Mouse (Mus musculus) heart, embryonic 10.5 days (tissue): ENCODE results near the gene Gucy1b1. TPM values are rescaled to one million over a fixed set of nuclear protein-coding genes. Genes with fewer than 3 reads are reported as not detected.

ENCODE experiments used
- DNase-seq: peaks from one replicate; pipeline ENCODE4 v3.0.0-alpha.2; 2017; ENCODE audit warnings: low spot score
- H3K27ac ChIP-seq: fragments of 300-500 bp; sonication (generic); 2 replicates; pipeline ENCODE4 v1.5.1; 2016; ENCODE audit warnings: mild to moderate bottlenecking
- H3K27me3 ChIP-seq: fragments of 300-500 bp; sonication (generic); 2 replicates; pipeline ENCODE4 v1.6.1; 2016; ENCODE audit warnings: mild to moderate bottlenecking; ENCODE audit not compliant: poor library complexity, insufficient read depth, severe bottlenecking
- H3K36me3 ChIP-seq: fragments of 300-500 bp; sonication (generic); 2 replicates; pipeline ENCODE4 v1.6.1; 2016; ENCODE audit warnings: mild to moderate bottlenecking, moderate library complexity
- H3K4me1 ChIP-seq: fragments of 300-500 bp; sonication (generic); 2 replicates; pipeline ENCODE4 v1.6.1; 2016; ENCODE audit warnings: mild to moderate bottlenecking
- H3K4me3 ChIP-seq: fragments of 300-500 bp; sonication (generic); 2 replicates; pipeline ENCODE4 v1.5.1; 2016; ENCODE audit warnings: mild to moderate bottlenecking, moderate library complexity
- H3K9me3 ChIP-seq: fragments of 300-500 bp; sonication (generic); 2 replicates; pipeline ENCODE4 v1.6.1; 2016; ENCODE audit warnings: mild to moderate bottlenecking, moderate library complexity
- WGBS: fragments of 180-500 bp; shearing (Covaris S2); methylation state at CpG from one replicate; pipeline ENCODE4 v1.1.7; 2016; 5-methylcytosine and 5-hydroxymethylcytosine counted together
- polyA plus RNA-seq: library from polyadenylated mRNA; unstranded; fragments of >200 nt; fragmentation: Nextera tagmentation; extraction: Ambion mirVana; gene quantifications from 2 replicates; pipeline ENCODE4 v1.2.1, GENCODE M21; 2016

Gucy1b1 gene
- polyA plus RNA-seq, 1 experiment from 2014 or later, result 32.6 TPM

DNA sequence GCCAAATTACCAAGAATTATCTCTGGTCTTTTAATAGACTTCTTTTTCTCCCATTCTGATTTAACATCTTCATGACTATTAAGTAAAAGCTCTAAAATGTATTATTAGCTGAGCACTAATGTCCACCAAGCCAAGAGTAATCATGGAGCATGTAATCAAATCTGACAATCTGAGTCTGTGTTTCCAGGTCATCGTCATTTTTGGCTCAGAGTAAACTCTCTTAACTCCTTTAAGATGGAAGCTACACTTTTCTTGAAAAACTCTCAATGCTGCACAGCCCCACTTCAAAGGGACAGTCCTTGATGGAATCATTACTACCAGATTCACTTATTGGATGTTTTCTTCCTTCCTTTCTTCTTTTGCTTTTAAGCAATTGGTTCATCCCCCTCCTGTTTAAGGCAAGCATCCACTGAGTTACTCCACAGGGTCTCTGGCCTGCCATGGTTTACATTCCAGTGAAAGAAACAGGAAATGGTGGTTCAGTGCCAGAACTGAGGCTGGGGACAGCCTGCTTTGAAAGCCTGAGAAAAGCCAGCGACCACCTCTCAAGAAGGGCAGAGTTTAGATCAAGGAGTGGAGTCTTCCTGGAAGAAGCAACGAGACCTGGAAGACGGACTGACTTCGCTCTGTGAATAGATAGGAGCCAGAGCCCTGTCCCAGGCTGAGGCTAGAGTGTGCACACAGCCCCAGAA is 20.1 kb downstream of the Gucy1b1 start:
- DNase-seq, result no peak

DNA sequence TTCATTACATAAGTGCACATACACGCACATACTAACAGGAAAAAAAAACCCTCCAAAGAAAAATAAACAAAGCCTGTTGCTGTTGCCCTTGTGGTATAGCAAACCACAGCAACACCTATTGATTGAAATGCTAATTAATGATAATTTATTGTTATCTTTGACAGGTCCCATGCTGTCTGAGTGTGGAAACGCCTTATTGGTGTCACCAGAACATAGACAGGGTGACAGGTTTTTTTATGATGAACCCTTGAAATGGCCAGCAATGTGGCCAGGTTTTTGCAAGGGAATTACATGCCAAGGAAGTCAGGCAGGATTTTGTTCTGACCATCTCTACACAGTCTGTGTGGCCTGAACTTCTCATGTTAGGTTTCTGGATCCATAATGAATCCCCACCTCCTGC is 22.5 kb downstream of the Gucy1b1 start:
- Histone ChIP-seq H3K27ac (no peak overlapping the region), H3K27me3 (no peaks in the 10 kb centered on the region), H3K9me3 (no peaks in the 10 kb centered on the region), H3K4me3 (no peak overlapping the region), H3K4me1 (peaks cover 11% of the 10 kb centered on the region), H3K36me3 (no peaks in the 10 kb centered on the region)
- WGBS, result 61% methylated on average over 2 of the region's 2 CpGs
- DNase-seq, result no peak

More for the DNA sequence above, 20.1 kb downstream of the Gucy1b1 start:
- no peaks in the 10 kb centered on the region for H3K9me3 ChIP-seq
- H3K4me1 ChIP-seq, result peaks cover 19% of the 10 kb centered on the region
- no peak overlapping the region for H3K4me3 ChIP-seq
- 26% methylated on average over 5 of the region's 5 CpGs for WGBS
- peak overlapping the region; percentile 67 for H3K27ac ChIP-seq
- peaks cover 4% of the 10 kb centered on the region; the same call in 1 of the 2 replicates for H3K36me3 ChIP-seq
- H3K27me3 ChIP-seq, result no peaks in the 10 kb centered on the region

DNA sequence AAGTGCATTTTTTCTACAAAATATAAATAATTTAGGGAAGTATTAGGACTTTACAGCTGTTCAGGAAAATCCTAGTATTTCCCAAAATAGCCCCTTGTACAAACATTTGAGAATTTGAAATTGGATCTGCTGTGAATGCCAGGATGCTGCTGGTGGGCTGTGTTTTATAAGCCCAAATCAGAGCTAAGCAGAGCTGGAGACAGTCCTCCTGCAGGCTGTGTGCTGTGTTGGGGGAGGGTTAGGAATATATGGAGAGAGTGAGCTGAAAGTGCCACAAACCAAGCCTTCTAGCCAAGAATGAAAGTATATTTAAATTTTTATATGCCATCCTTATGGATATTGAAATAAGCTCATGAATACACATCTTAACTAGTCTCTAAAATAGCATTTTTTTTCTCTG is 23.0 kb downstream of the Gucy1b1 start:
- Histone ChIP-seq H3K9me3 (no peaks in the 10 kb centered on the region), H3K36me3 (0 out of 2 replicates have a peak, but pooled peaks cover under 1% of the 10 kb centered on the region), H3K4me3 (no peak overlapping the region), H3K27ac (no peak overlapping the region), H3K27me3 (no peaks in the 10 kb centered on the region), H3K4me1 (peaks cover 11% of the 10 kb centered on the region)
- DNase-seq, result no peak

DNA sequence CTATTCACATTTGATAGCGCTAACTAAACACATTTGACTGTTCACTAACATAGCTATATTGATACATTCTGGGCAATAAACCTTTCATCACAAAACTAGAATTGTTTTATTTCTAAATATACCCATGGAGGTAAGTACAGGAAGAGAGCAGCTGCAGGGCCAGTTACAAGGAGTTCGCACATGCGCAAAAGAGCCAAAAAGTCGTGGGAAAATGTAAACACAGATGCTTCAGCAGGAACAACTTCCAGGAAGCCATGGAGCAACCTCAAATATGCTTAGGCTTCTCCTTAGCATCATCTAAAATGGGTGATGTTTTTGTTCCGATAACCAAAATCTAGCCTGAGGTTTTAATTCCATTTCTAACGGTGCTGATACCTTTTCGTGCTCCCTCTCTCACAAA is 25.8 kb downstream of the Gucy1b1 start:
- Histone ChIP-seq H3K4me3 (no peak overlapping the region), H3K36me3 (peaks cover 20% of the 10 kb centered on the region), H3K27ac (no peak overlapping the region), H3K27me3 (no peaks in the 10 kb centered on the region), H3K9me3 (no peaks in the 10 kb centered on the region), H3K4me1 (peaks cover 3% of the 10 kb centered on the region; the same call in 1 of the 2 replicates)
- no peak for DNase-seq
- 63% methylated on average over 7 of the region's 7 CpGs for WGBS

DNA sequence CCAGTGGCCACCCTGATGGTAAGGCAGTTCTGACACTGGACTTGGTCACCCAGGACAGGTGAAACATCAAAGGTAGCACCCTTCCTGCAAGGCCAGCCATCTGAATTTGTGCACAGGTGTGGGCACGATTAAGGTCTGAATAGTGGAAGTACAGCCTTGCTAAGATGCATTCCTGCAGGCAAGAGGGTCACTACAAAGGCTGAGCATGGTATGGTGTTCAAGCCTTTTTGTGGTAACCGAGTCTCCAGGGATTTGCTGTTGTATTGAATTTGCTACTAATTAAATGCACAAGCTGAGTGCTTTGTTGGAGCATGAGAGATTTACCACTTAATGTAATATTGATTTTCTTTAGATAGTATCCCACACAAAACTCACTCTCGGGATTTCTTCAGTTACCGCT is 26.4 kb downstream of the Gucy1b1 start:
- Histone ChIP-seq H3K27me3 (no peaks in the 10 kb centered on the region), H3K9me3 (no peaks in the 10 kb centered on the region), H3K36me3 (peaks cover 25% of the 10 kb centered on the region), H3K4me3 (no peak overlapping the region), H3K27ac (no peak overlapping the region), H3K4me1 (peaks cover 3% of the 10 kb centered on the region; the same call in 1 of the 2 replicates)
- no peak for DNase-seq
- WGBS, result 77% methylated on average over 4 of the region's 4 CpGs

DNA sequence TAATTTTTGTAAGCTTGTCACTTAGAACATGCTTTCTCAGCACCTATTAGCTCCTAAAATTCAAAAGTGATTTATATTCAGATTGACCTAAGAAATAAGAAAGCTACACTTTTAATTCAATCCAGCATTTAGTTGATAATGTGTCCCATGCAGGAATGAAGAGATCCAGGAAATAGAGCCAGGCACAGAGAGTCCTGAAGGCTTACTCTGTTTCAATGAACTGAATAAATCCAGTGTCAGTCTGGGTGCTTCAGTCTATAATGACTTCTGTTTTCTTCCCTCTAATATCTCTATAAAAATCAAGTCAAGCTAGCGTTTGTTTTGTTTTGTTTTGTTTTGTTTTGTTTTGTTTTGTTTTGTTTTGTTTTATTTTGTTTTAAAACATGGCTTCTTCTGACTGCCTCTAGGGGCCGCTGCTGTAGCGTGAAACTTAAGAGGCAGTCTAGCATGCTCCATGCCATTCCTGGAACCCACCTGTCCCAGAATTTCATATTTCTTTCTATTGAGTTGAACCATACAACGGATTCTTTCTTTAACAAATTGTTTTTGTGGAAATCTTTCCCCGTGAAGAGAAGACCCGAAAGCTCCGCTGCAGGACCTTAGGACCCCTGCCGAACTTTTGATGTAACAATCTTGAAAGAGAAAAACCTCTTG is 27.3 kb downstream of the Gucy1b1 start:
- peaks cover 3% of the 10 kb centered on the region; the same call in 1 of the 2 replicates for H3K4me1 ChIP-seq
- no peaks in the 10 kb centered on the region for H3K9me3 ChIP-seq
- no peak overlapping the region for H3K27ac ChIP-seq
- 33% methylated on average over 8 of the region's 8 CpGs for WGBS
- no peak overlapping the region for H3K4me3 ChIP-seq
- DNase-seq, result no peak
- H3K36me3 ChIP-seq, result peaks cover 25% of the 10 kb centered on the region
- no peaks in the 10 kb centered on the region for H3K27me3 ChIP-seq

DNA sequence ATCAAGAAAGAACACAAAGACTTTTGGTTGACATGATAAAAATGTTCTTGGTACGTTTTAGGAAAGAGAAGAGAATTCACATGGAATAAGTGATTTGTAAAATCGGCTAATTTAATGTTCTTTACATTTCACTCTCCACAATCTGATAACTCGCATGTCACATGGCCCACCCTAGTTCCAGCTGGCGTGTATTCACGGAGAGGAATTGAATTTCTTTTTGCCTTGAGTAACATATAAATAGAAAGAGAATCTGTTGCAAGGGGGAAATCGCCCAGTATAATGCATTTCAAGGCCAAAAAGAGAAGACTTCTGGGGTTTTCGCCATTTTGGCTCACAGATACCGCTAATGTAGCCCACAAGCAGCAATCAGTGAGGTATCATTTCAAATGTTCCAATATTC is 28.4 kb downstream of the Gucy1b1 start:
- peaks cover 25% of the 10 kb centered on the region for H3K36me3 ChIP-seq
- no peak overlapping the region for H3K27ac ChIP-seq
- no peaks in the 10 kb centered on the region for H3K4me1 ChIP-seq
- DNase-seq, result no peak
- no peaks in the 10 kb centered on the region for H3K9me3 ChIP-seq
- no peaks in the 10 kb centered on the region for H3K27me3 ChIP-seq
- WGBS, result 87% methylated on average over 8 of the region's 8 CpGs
- H3K4me3 ChIP-seq, result no peak overlapping the region

DNA sequence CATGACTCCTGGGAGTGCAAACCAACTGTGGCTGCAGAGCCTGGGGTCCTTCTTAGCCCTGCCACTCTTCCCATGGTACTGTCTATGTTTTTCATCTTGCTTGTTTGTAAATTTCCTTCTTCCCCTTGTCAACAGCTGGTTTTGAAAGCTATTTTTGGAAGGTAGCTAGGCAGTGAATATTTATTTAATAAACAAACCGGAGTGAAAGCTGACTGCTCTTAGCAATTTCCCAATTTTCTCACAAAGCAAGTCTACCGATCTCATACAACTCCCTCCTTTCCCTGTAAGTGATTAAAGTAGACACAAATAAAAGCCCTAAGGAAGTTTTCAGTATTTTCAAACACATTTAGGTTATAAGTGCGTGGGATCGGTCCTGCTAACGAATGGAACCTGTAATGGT is 29.6 kb downstream of the Gucy1b1 start:
- Histone ChIP-seq H3K27me3 (no peaks in the 10 kb centered on the region), H3K27ac (no peak overlapping the region), H3K4me1 (no peaks in the 10 kb centered on the region), H3K9me3 (no peaks in the 10 kb centered on the region), H3K4me3 (no peak overlapping the region), H3K36me3 (peaks cover 29% of the 10 kb centered on the region)
- DNase-seq, result no peak
- WGBS, result 88% methylated on average over 5 of the region's 5 CpGs

DNA sequence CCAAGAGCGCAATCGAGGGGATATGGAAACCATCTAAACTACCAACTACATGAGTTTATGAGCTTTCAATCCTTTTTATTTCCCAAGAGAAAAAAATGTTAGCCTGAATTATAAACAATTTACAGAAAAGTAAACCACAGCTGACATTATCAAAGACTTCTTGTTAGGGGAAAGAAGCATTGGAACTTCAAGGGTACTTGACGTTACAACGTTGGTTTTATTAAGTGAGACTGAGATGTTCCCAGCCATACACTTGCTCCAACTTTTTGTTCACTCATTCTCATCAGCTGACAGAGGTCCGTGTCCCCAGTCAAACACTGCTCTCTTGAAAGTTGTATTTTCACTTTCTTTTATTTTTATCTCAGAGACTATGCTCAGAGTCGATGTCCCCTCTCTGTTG is 30.8 kb downstream of the Gucy1b1 start:
- Histone ChIP-seq H3K27ac (no peak overlapping the region), H3K9me3 (no peaks in the 10 kb centered on the region), H3K36me3 (peaks cover 39% of the 10 kb centered on the region), H3K27me3 (no peaks in the 10 kb centered on the region), H3K4me1 (no peaks in the 10 kb centered on the region), H3K4me3 (no peak overlapping the region)
- WGBS, result 85% methylated on average over 6 of the region's 6 CpGs
- DNase-seq, result no peak

DNA sequence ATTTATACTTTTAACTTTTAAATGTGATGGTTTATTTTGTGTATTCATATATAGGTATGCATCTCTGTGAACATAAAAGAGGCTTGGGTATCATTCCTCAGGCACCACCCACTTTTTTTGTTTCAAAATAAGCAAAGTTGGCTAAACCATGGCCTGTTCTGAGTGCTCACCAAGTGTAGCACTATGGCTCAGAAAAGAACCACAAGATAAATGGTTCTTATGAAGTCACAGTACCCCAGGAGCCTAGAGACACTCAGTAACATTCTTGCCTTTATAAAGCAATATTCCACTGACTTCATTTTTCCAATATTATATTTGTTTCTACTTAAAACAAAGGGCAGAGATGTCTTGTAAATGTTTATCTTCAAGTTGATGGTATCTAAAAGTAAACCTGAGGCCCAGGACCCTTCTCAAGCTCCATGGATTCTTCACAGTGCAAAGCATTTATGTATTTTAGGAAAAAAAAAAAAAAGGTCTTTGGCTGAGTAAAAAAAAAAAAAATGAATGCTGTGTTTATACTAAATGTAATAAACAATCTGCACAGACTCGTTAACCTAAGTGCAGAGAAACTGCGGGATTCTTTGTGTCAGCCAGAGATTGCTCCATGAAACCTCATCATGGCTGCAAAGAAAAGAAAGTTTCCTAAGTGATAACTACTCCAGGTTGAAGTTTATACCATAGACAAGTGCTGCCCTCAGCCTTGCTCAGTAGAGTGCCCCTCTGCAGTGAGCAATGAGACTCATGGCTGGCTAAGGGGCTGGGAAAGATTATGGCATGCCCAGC is 38.0 kb downstream of the Gucy1b1 start:
- H3K4me1 ChIP-seq, result no peaks in the 10 kb centered on the region
- H3K4me3 ChIP-seq, result no peak overlapping the region
- H3K9me3 ChIP-seq, result no peaks in the 10 kb centered on the region
- no peaks in the 10 kb centered on the region for H3K27me3 ChIP-seq
- no peak overlapping the region for H3K27ac ChIP-seq
- WGBS, result 83% methylated on average over 2 of the region's 2 CpGs
- DNase-seq, result no peak
- peaks cover 46% of the 10 kb centered on the region for H3K36me3 ChIP-seq

DNA sequence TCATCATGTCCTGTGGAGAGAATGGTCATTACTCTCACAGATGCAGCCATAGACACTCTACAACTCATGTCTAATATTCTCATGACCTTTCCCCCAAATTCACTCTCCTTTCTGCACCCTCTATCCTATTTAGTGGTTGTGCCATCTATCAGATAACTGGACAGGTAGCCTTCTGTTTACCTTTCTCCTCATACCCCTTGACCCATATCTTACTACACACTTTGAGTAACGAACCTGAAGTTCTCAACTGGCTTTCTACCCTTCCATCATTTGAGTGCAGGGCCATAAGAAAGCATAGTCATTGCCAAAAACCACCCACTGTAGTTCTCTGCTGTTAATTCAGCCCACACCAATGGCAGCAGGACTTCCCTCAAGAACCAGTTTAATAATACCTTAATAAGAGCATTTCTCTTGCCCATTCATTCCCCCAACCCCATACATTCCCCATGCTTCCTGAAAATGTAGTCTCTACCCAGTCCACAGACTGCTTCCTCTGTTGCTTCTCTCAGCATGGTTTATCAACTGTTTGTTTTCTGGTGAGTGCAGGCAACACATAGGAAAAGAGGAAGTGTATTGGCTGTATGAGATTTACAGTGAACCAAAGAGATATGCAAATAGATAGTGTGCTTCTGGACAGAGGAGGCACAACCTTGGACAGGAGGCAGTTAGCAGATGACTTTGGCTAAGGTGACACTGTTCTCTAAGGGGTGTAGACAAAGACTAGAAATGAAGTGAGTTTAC is 44.3 kb downstream of the Gucy1b1 start:
- Histone ChIP-seq H3K4me3 (no peak overlapping the region), H3K36me3 (peaks cover 8% of the 10 kb centered on the region; the same call in 1 of the 2 replicates), H3K4me1 (no peaks in the 10 kb centered on the region), H3K9me3 (no peaks in the 10 kb centered on the region), H3K27me3 (no peaks in the 10 kb centered on the region), H3K27ac (no peak overlapping the region)
- no peak for DNase-seq
- WGBS, result 81% methylated on average over 1 of the region's 1 CpGs

DNA sequence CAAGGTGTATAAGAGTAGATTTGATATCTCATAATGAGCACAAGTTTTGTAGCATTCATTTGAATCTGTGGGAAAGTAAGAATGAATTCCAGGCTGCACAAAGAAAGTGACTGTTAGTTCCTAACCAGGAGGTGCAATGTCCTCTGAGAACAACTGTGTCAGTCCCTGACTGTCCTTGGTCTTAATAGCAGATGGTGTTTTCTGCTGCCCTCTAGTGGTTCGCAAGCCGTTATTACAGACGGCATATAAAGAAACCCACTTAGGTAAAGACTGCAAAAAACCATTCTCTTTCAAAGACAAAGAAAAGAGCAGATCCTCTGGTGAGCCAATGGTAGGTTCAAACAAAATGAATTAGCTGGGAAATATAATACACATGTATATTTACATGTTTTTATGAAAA is 45.3 kb downstream of the Gucy1b1 start:
- no peak overlapping the region for H3K4me3 ChIP-seq
- H3K27me3 ChIP-seq, result no peaks in the 10 kb centered on the region
- H3K9me3 ChIP-seq, result no peaks in the 10 kb centered on the region
- no peaks in the 10 kb centered on the region for H3K4me1 ChIP-seq
- under 1% methylated on average over 3 of the region's 3 CpGs for WGBS
- DNase-seq, result no peak
- peaks cover 3% of the 10 kb centered on the region; the same call in 1 of the 2 replicates for H3K36me3 ChIP-seq
- no peak overlapping the region for H3K27ac ChIP-seq
